Mouse (Mus musculus): Measurements from ENCODE around the gene Ttf1.

GRCm38 (mm10) chr2:29075331-29076070, 15.4 kb downstream of the Ttf1 start:
- TF ChIP-seq CTCF (IDR thresholded peaks at IDR 0.05; ENCODE audit: low read depth) (no peak), EP300 (IDR thresholded peaks at IDR 0.05; ENCODE audit: low read depth) (no peak)

Data from heart, postnatal 0 days (tissue).